Mouse (Mus musculus) spleen, adult 18-20 months (tissue): ENCODE results near the gene Jup.
A peak's percentile ranks its signal among the peaks of the same experiment; 100 is the strongest.
"Not testable (repeated sequence)": the region's sequence is repeated elsewhere in the genome, so short reads cannot be mapped to it uniquely, and the experiment has no call there.

Experiments
- DNase-seq, 2 experiments: peaks; one replicate each; pipeline ENCODE4 v3.0.0; 2022; ENCODE audit warnings: mixed read lengths in 2 of 2

Gene Jup

GRCm38 (mm10) chr11:100389931-100390445 is 7.6 kb downstream of the Jup start:
- DNase-seq: no peak

- no peak for DNase-seq
Measured at GRCm38 (mm10) chr11:100388588-100388987, 9.0 kb downstream of the Jup start.

DNA sequence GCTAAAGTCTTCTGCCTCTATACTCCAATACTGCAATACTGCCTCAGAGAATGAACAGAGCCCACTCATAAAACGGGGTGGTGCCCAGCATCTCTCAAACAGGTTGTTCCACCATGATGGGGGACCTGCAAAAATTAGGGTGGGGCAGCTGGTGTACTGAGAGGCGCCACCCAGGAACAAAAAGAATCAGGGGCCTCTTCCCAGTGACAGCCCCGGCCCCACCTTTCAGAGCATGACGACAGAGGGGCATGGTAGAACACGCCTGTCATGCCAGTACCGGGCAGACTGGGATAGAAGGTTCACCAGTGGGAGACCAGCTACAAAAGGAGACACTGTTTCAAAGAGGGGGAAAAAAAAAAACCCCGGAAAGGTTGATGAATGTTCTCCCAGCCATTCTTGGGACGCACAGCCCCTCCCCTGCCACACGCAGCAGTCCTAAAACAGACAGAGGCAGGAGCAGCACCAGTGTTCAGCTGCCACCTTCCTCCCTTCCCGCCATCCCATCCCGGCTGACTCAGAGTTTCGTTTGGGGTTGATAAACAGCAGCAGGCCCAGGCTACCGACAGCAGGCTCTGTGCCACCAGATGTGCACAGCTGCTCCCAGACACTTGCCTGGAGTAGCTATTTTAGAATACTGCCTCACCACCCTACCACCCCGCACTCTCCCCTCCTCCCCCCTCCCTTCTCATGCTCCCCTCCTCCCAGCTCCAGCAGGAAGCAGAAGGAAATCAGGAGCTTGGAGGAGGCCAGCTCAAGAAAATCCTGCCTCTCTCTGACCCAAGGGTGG is 9.8 kb downstream of the Jup start:
- DNase-seq: no peak

- no peak for DNase-seq
Measured at GRCm38 (mm10) chr11:100387111-100387510, 10.5 kb downstream of the Jup start.

- DNase-seq: no peak
Measured at GRCm38 (mm10) chr11:100386586-100386985, 11.0 kb downstream of the Jup start.

DNA sequence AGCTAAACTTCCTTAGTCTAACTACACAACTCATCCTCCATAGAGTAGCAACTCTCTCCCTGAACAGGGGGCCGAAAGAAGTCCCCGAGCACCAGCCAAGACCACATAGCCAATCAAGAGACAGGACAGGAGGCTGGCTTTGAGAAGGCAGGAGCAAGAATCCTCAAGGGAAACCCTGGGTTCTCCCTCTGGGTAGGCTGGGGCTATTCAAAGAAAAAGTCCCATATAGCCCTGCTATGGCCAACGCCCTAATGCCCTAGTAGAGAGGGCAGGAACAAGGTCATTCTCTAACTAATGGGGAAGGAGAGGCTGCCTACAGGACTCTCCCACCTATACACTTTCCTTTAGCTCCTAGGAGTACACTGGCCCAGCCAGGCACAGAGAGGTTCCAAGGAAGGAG is 12.5 kb downstream of the Jup start:
- no peak for DNase-seq

GRCm38 (mm10) chr11:100382682-100383081 is 14.9 kb downstream of the Jup start:
- DNase-seq: no peak

GRCm38 (mm10) chr11:100379311-100379710 is 18.3 kb downstream of the Jup start:
- DNase-seq: no peak

DNA sequence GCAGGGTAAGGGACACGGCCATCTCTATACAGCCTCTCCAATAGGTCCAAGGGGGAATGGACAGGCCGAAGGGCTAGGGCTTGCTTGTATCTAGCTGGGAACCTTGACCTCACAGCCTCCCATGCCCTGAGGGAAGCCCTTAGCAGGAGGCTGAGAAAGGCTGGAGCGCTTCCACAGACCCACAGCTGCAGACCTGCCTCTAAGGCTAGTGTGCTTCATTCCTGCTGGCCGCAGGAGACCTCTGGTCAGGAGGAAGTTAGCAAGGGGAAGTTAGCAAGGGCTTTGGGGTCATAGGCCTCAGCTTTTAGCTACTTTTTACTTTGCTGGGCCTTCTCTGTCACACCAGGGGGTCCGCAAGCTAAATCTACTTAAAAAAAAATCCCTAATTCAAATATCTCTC is 19.1 kb downstream of the Jup start:
- no peak for DNase-seq

DNA sequence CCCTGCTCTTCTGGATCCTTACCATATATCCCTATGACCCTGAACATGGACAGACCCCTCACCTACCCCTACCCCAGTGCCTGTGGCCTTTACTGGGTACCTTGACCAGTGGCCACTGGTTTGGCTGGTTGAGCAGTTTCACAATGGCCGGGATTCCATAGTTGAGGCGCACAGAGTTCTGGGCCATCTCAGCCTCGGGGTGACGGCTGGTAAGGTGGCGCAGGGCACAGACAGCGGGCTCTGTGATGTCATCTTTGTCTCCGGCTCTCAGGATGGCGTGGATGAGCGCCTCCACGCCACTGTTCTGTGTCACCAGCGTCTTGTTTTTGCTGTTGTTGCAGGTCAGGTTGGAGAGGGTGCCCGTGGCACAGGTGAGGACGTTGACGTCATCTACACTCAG is 19.6 kb downstream of the Jup start:
- no peak for DNase-seq

GRCm38 (mm10) chr11:100376746-100377389 is 20.7 kb downstream of the Jup start:
- no peak for DNase-seq

DNA sequence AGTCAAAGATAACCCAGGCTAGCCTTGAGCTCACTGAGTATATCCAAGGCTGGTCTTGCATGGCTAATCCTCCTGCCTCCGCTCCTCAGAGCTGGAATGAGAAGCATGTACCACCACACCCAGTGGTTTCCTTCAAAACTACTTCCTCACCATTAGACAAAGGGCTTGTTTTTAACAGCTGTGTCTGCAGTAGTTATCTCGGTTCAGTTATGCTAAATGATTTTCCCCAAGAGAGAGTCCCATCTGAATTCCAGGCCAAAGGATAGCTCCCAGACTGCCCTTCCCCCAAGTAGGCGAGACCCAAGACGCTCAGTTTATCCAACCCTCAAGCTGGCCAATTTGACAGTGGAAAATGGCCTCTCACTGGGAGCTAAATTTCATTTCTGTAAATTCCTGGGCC is 21.6 kb downstream of the Jup start:
- DNase-seq: no peak

- no peak for DNase-seq
Measured at GRCm38 (mm10) chr11:100375127-100375526, 22.4 kb downstream of the Jup start.

DNA sequence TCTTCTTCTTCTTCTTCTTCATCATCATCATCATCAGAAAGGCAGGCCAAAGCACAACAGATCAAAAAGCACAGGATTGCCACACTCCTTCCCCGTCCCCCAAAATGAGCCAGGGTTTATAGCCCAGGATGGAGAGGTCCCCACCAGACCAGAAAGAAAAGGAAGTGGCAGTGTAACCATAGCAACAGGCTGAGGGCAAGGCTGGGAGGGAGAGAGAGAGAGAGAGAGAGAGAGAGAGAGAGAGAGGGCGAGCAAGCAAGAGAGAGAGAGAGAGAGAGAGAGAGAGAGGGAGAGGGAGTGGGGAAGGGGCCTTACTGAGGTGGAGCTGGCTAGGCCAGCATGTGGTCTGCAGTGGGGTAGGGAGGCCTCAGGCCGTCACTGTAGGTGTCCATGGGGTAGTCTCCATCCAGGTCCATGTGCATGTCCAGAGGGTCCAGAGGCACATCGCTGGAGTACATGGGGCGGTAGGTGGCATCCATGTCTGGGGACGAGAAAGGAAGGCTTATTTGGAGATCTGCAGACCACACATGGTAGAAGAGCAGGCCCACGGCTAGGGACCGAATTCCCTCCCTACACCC is 25.5 kb downstream of the Jup start:
- DNase-seq: no peak

GRCm38 (mm10) chr11:100369822-100370221 is 27.7 kb downstream of the Jup start:
- no peak for DNase-seq

DNA sequence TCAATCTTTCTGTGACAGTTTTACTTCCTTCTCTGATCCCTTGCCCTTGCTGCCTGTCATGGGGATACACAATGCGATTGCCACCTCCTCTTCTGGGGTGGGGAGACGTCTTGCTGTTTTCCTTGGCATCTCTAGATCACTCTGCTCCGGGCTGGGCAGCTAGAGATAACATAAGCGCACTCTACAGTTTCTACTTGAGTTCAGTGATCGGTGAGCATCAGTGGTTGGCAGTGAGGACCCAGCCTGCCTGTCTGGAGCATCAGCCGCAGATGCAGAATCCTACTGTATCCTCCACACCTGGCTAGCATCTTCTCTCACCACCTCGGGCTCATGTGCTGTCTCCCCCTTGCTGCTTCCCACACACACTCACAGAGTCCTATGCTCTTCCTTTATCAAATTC is 28.4 kb downstream of the Jup start:
- DNase-seq: no peak

DNA sequence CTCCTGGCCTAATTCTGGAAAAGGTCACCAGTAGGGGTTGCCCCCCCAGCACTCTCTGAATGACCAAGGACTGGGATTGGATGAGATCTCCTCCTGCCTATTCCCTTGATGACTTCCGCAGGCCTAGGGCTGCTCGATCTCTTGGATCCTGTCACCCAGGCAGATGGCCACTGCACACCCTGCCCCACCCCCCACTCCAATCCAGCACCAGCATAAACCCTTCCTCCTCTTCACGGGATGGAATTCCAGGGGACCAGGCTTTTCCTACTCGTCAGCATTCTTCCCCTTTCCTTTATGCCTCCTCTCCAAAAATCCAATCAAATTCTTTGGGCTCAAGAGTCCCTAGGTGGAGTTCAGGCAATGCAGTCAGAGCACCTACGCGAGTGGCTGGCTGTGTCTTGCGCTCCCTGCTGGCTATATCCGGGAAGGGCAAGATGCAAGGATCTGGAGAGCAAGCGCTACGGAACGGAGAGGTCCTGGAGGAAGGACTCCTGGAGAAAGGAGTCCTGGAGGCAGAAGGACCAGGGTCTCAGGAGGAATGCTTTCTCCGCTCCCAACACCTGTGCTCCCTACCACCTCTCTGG is 34.5 kb downstream of the Jup start:
- peak in 1 of 2 experiments; percentile 60 for DNase-seq

DNA sequence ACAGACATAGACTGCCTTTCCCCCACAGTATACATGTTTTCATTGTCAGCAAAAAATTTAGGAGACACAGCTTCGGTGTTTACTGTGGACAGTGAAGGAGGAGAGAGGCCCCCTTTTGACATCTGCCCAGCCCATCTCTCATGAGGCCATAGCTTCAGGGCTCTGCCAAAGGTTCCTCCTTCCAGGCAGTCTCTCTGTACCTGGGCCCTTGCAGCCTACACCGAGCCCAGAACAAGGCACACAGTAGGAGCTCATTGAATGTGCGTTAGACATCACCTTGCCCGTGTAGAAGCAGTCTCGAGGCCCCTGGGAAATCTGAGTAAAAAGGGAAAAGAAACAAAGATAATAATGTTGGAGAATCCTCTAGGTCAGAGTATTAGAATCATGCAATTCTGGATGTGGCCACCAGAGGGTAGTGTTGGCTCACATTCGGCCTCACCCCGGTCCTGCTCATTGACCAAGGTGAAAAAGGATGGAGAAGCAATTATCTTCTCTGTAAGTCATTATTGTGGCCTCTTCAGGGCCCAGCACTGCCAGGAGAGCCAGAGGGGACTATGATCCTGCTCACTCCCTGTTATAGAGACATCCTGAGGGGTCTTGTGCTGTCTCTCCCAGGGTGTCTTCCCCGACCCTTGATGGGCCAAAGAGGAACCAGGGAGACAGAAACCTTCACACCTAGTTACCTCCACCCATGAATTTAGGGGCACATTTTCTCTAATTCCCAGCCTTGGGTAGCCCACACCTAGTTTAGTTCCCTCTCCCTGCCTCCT is 35.2 kb downstream of the Jup start:
- DNase-seq: peak; percentile 48 to 77

DNA sequence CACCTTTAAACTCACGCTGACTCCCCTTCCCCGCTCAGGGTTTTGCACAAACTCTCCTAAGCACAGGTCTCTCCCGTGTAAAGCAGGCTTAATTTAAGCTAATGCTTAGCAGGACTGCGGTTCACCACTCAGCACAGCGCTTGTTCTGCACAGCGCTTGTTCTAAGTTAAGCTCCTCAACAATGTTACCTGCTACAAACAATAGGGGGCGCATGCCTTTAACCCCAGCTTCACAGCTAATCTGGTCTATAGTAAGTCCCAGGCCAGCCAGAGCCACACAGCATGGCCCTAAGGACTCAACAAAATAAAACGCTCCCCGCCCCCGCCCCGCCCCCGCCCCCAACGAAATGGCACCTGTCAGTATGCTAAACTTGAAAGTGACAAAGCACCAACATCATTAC is 36.5 kb downstream of the Jup start:
- DNase-seq: not testable (repeated sequence)

DNA sequence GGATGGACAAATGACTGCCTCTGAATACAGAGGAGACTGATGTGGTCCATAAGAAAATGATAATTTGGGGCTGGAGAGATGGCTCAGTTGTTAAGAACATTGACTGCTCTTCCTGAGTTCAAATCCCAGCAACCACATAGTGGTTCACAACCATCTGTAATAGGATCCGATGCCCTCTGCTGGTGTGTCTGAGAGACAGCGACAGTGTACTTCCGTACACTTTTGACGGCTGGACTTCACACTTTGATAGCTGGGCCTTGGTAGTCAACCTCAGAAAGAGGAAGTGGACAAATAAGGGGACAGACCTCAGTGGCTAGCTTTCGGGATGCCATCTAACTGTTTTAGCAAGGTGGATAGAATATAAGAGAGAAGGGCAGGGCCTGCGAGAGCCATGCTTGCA is 37.4 kb downstream of the Jup start:
- DNase-seq: no peak

DNA sequence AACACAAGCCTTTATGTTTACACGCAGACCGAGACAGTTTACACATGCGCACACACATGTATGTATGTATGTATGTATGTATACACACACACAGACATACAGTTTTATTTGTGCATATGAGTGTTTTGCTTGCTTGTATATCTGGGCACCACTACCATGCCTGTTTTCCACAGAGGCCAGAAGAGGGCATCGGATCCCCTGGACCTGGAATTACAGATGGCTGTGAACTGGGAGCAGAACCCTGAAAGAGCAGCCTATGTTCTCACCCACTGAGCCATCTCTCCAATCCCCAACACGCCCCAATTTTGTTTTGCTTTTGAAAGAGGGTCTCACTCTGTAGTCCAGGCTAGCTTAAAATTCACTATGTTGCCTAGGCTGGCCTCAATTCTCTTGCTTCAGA is 40.2 kb downstream of the Jup start:
- no peak for DNase-seq

GRCm38 (mm10) chr11:100356819-100357211 is 40.7 kb downstream of the Jup start:
- no peak for DNase-seq
